Mouse (Mus musculus): ENCODE data around the gene Srrm1.

DNA sequence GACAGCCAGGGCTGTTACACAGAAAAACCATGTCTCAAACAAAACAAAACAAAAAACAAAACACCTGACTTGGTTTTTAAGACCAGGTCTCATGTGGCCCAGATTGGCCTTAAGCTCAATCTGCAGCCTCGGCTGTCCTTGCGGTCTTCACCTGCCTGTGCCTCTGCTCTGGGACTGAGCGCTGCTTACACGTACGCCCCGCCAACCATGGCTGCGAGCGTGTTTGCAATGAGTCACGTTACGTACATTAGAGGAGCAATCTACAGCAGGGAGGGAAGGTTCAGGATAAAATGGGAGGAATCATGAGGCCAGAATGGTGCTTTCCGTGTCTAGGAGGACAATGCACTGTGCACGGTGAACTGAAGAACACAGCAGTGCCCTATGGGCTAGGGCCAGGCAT, 8.6 kb upstream of the Srrm1 start:
- TF ChIP-seq GATA1 (IDR thresholded peaks at IDR 0.05; ENCODE audit: borderline replicate concordance, low read length) (no peak), CTCF (IDR thresholded peaks at IDR 0.05; ENCODE audit: low read depth, low read length) (no peak)
